Mouse (Mus musculus): ENCODE measurements at regions not wholly inside any gene's neighbourhood (a gene's known extent, or its start where the extent isn't known, plus 50 kb on each side); places are given as distances from the start of the nearest gene placed in this dataset.

GRCm38 (mm10) chr8:18109480-18109879 is 868.6 kb downstream of the Defb40 start:
- TF ChIP-seq MAX (IDR thresholded peaks at IDR 0.05; ENCODE audit: low read depth) (no peak), E2F4 (IDR thresholded peaks at IDR 0.05; ENCODE audit: insufficient read depth) (no peak), USF1 (IDR thresholded peaks at IDR 0.05; ENCODE audit: low read depth) (no peak), REST (IDR thresholded peaks at IDR 0.05; ENCODE audit: insufficient read depth, insufficient read length) (no peak), POLR2A (IDR thresholded peaks at IDR 0.05; ENCODE audit: insufficient read length, low read depth) (no peak)
